Mouse (Mus musculus): Measurements from ENCODE around the gene Plekha8. TPM values are rescaled to one million over a fixed set of nuclear protein-coding genes. Genes with fewer than 3 reads are reported as not detected.

The Plekha8 gene
- polyA plus RNA-seq, 1 experiment from 2014 or later = 5.1 TPM

DNA sequence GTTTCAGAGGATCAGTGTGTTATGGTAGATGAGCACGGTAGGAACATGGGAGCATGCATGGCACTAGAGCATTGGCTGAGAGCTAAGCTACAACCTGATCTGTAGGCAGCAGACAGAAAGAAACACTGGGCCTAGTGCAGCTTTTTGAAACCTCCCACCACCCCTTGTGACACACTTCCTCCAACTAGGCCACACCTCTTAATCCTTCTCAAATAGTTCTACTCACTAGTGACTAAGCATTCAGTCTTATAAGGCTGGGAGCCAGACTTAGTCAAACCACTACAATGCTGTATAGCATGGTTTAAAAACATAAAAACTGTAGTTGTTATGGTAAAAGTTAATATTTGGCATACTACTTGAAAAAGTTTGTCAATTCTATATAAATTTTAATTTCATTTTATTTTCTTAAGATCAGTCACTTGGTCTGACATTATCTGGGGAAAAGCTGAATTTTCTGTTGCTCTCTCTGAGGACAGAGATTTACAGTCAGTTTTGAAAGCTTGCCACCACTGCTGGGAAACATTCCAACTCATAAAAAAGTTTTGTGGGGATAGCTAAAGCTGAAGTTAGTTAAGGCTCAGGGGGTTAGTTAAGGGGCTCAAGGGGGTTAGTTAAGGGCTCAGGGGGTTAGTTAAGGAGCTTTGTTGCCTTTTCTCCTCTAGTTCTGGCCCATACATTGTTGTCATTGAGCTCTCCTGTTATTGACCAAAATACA lies 9.2 kb downstream of the Plekha8 start:
- no peak for ATAC-seq (replicated peaks; ENCODE audit: insufficient number of reproducible peaks, insufficient read depth, low FRiP score, low read depth)
- Histone ChIP-seq H3K27me3 (no peaks in the 10 kb centered on the region), H3K4me1 (replicated peaks) (no peaks in the 10 kb centered on the region), H3K36me3 (0 out of 2 replicates have a peak, but pooled peaks cover 3% of the 10 kb centered on the region), H3K9me3 (replicated peaks) (no peaks in the 10 kb centered on the region), H3K4me3 (no peak overlapping the region), H3K4me2 (no peak overlapping the region), H3K9ac (no peak overlapping the region), H3K27ac (no peak overlapping the region)
- WGBS = 97% methylated on average over 1 of the region's 1 CpGs

DNA sequence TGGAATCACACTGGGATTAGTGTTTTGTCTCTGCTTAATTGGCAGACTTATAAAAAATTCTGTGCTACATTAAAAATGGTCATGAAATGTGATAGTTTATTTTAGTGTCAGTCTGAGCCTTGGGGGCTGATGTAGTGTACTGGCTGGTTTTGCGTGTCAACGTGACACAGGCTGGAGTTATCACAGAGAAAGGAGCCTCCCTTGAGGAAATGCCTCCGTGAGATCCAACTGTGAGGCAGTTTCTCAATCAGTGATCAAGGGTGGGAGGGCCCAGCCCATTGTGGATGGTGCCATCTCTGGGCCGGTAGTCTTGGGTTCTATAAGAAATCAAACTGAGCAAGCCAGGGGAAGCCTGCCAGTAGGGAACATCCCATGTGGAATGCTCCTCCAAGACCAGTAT lies 11.3 kb downstream of the Plekha8 start:
- no peak overlapping the region for H3K4me2 ChIP-seq
- H3K27ac ChIP-seq = no peak overlapping the region
- no peak overlapping the region for H3K4me3 ChIP-seq
- no peaks in the 10 kb centered on the region for H3K9me3 ChIP-seq (replicated peaks)
- H3K4me1 ChIP-seq (replicated peaks) = no peaks in the 10 kb centered on the region
- H3K9ac ChIP-seq = no peak overlapping the region
- ATAC-seq (replicated peaks; ENCODE audit: insufficient number of reproducible peaks, insufficient read depth, low FRiP score, low read depth) = no peak
- 0 out of 2 replicates have a peak, but pooled peaks cover 9% of the 10 kb centered on the region for H3K36me3 ChIP-seq
- WGBS = 46% methylated on average over 4 of the region's 4 CpGs
- no peaks in the 10 kb centered on the region for H3K27me3 ChIP-seq

DNA sequence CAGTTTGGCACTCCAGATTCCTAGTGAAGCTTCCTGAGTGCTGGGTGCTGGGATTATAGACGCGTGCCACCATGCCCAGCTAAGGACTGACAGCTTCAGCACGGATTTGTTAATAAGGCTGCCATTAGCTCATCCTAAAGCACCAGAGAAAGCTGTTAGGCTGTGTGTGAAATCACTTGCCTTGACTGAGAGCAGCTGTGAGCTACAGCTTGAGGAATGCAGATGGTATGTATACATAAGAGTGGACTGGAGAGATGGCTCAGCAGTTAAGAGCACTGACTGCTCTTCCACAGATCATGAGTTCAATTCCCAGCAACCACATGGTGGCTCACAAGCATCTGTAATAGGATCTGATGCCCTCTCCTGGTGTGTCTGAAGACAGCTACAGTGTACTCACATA lies 22.5 kb downstream of the Plekha8 start:
- Histone ChIP-seq H3K27me3 (no peaks in the 10 kb centered on the region), H3K36me3 (no peaks in the 10 kb centered on the region), H3K4me1 (replicated peaks) (no peaks in the 10 kb centered on the region), H3K9me3 (replicated peaks) (no peaks in the 10 kb centered on the region), H3K27ac (no peak overlapping the region), H3K4me3 (no peak overlapping the region), H3K9ac (no peak overlapping the region), H3K4me2 (no peak overlapping the region)
- ATAC-seq (replicated peaks; ENCODE audit: insufficient number of reproducible peaks, insufficient read depth, low FRiP score, low read depth) = no peak
- 65% methylated on average over 3 of the region's 3 CpGs for WGBS

DNA sequence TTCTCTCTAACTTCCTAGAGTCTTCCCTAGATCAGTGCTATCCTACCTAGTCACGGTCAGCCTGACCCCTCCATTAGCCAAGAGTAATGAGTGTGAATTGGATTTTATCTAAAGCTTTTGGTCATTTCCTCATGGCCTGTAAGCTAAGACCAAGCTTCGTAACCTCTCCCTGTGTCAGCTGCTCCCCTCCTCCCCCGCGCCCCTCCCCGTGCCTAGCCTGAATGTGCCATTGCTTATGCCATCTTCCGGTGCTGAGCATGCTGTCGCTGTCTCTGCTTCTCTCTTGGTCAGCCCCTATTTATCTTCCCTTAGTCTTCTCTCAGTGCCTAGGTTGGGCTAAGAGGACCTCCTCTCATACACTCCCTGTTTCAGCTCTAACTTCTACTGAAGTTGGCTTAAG lies 24.6 kb downstream of the Plekha8 start:
- ATAC-seq (replicated peaks; ENCODE audit: insufficient number of reproducible peaks, insufficient read depth, low FRiP score, low read depth) = no peak
- no peaks in the 10 kb centered on the region for H3K4me1 ChIP-seq (replicated peaks)
- H3K9ac ChIP-seq = no peak overlapping the region
- H3K36me3 ChIP-seq = peaks cover 7% of the 10 kb centered on the region
- no peak overlapping the region for H3K27ac ChIP-seq
- 74% methylated on average over 7 of the region's 7 CpGs for WGBS
- H3K4me2 ChIP-seq = no peak overlapping the region
- no peaks in the 10 kb centered on the region for H3K9me3 ChIP-seq (replicated peaks)
- no peak overlapping the region for H3K4me3 ChIP-seq
- no peaks in the 10 kb centered on the region for H3K27me3 ChIP-seq

DNA sequence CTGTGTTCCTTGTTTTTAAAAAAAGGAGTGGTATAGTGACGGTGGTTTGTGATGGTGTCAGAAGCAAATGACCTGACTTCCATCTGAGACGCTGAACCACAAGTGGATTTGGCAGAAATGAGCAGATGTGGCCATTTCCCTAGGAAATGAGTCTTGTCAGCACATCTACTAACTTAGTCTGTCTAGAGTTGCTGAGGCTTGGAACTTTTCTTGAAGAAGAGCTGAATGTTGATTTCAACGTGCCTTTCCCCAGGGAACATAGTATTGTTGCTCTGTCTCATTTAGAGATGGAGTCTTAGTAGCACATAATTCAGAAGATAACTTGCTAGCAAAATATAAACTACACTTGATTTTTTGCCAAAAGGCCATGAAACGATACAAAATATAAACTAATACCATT lies 25.4 kb downstream of the Plekha8 start:
- no peak overlapping the region for H3K4me3 ChIP-seq
- H3K9ac ChIP-seq = no peak overlapping the region
- peaks cover 8% of the 10 kb centered on the region for H3K36me3 ChIP-seq
- H3K9me3 ChIP-seq (replicated peaks) = no peaks in the 10 kb centered on the region
- H3K27me3 ChIP-seq = no peaks in the 10 kb centered on the region
- no peak overlapping the region for H3K4me2 ChIP-seq
- ATAC-seq (replicated peaks; ENCODE audit: insufficient number of reproducible peaks, insufficient read depth, low FRiP score, low read depth) = no peak
- no peak overlapping the region for H3K27ac ChIP-seq
- no peaks in the 10 kb centered on the region for H3K4me1 ChIP-seq (replicated peaks)
- WGBS = 64% methylated on average over 4 of the region's 4 CpGs

DNA sequence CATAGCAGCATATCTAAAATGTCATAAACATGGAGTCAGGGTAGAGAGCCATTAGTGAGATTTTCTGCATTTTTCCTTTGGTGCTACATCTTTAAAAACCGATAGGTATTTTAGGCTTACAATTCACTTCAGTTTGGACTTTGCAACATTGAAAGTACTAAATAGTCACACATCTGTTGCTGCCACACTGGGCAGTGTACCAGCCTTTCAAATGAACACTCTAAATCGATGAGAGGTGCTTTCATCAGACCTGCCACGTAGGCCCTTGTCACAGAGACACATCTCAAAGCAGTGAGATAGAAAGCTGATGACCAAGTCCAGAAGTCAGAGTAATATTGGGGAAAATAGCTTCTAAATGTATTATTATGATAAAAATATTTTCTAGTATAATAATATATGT lies 33.5 kb downstream of the Plekha8 start:
- H3K4me2 ChIP-seq = no peak overlapping the region
- no peaks in the 10 kb centered on the region for H3K9me3 ChIP-seq (replicated peaks)
- ATAC-seq (replicated peaks; ENCODE audit: insufficient number of reproducible peaks, insufficient read depth, low FRiP score, low read depth) = no peak
- H3K4me1 ChIP-seq (replicated peaks) = no peaks in the 10 kb centered on the region
- H3K36me3 ChIP-seq = peaks cover 21% of the 10 kb centered on the region
- H3K27me3 ChIP-seq = no peaks in the 10 kb centered on the region
- no peak overlapping the region for H3K4me3 ChIP-seq
- 83% methylated on average over 3 of the region's 3 CpGs for WGBS
- no peak overlapping the region for H3K9ac ChIP-seq
- no peak overlapping the region for H3K27ac ChIP-seq

DNA sequence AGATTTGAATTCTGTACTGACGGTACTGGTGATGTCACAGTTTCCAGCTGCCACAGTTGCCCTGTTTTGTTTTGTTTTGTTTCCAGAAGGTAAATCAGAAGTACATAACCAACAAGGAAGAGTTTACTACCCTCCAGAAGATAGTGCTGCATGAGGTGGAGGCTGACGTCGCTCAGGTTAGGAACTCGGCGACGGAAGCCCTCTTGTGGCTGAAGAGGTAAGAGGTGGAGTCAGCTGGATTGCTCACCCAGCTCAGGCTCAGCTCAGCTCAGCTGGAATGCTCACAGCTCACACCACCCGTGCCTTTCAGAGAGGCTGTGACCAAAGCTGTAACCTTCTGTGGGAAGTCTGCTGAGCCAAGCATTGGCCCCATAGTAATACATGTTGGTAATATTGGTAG lies 34.8 kb downstream of the Plekha8 start:
- Histone ChIP-seq H3K4me3 (no peak overlapping the region), H3K9ac (no peak overlapping the region), H3K4me2 (no peak overlapping the region), H3K4me1 (replicated peaks) (no peaks in the 10 kb centered on the region), H3K36me3 (peaks cover 18% of the 10 kb centered on the region; the same call in 1 of the 2 replicates), H3K27me3 (no peaks in the 10 kb centered on the region), H3K27ac (no peak overlapping the region), H3K9me3 (replicated peaks) (no peaks in the 10 kb centered on the region)
- ATAC-seq (replicated peaks; ENCODE audit: insufficient number of reproducible peaks, insufficient read depth, low FRiP score, low read depth) = no peak
- 22% methylated on average over 7 of the region's 7 CpGs for WGBS

DNA sequence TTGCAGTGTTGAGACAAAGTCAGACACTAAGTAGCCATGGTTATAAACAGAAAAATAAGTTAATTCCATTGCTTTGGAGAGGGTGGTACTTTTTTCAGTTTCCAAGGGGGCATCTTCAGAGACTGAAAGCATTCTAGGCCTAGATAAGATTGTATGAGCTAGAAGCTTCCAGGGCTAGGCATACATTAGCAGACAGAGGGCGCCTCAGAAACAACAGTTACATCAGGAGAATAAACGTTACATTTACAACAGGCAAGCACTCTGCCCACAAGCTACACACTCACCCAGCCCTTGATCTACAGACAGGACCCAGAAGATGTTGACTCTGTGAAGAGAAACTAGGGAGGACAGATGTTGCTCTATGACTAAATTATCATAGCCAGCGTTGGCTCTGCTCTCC lies 36.6 kb downstream of the Plekha8 start:
- WGBS = 46% methylated on average over 3 of the region's 3 CpGs
- H3K9me3 ChIP-seq (replicated peaks) = no peaks in the 10 kb centered on the region
- no peak overlapping the region for H3K4me2 ChIP-seq
- no peaks in the 10 kb centered on the region for H3K4me1 ChIP-seq (replicated peaks)
- no peak overlapping the region for H3K27ac ChIP-seq
- no peak for ATAC-seq (replicated peaks; ENCODE audit: insufficient number of reproducible peaks, insufficient read depth, low FRiP score, low read depth)
- no peak overlapping the region for H3K9ac ChIP-seq
- H3K27me3 ChIP-seq = no peaks in the 10 kb centered on the region
- peaks cover 12% of the 10 kb centered on the region; the same call in 1 of the 2 replicates for H3K36me3 ChIP-seq
- H3K4me3 ChIP-seq = no peak overlapping the region

DNA sequence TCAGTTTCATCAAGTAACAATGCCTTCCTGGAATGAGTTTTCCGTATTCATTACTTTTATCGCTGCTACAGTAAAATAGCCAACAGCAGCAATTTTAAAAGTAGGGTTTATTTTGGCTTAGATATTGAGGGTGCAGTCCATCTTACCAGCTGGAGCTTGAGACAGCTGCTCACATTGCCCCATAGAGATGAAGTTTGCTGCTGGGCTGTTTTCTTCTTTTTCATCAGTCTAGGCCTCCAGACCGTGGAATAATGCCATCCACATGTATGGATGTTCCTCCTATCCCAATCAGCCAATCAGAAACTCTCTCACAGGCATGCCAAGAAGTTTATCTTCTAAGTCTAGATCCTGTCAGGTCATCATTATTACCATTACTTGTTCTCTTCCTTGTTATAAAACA lies 45.0 kb downstream of the Plekha8 start:
- H3K4me2 ChIP-seq = no peak overlapping the region
- H3K36me3 ChIP-seq = peaks cover 5% of the 10 kb centered on the region; the same call in 1 of the 2 replicates
- H3K27ac ChIP-seq = no peak overlapping the region
- H3K4me3 ChIP-seq = no peak overlapping the region
- H3K9ac ChIP-seq = no peak overlapping the region
- no peak for ATAC-seq (replicated peaks; ENCODE audit: insufficient number of reproducible peaks, insufficient read depth, low FRiP score, low read depth)
- no peaks in the 10 kb centered on the region for H3K9me3 ChIP-seq (replicated peaks)
- no peaks in the 10 kb centered on the region for H3K4me1 ChIP-seq (replicated peaks)
- H3K27me3 ChIP-seq = no peaks in the 10 kb centered on the region
- 81% methylated on average over 3 of the region's 3 CpGs for WGBS

DNA sequence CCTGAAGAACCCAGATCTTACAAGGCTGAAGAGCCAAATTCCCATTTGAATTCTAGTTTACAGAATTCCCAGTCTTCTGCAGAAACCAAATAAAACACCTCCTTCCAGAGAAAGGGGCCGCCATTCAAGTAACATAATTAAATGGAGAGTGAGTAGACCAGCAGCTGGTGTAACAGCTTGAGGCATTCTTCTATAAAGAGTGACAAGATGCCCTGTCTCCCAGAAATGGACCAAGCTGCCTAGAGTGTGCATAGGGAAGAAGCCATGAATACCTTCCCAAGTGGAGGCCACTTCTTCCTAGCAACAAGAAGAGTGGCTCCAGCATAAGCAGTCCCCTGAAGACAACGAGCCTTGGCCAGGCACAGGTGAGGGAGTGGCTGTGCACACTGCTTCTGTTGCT lies 47.0 kb downstream of the Plekha8 start:
- Histone ChIP-seq H3K4me1 (replicated peaks) (no peaks in the 10 kb centered on the region), H3K9ac (no peak overlapping the region), H3K9me3 (replicated peaks) (no peaks in the 10 kb centered on the region), H3K36me3 (peaks cover 5% of the 10 kb centered on the region; the same call in 1 of the 2 replicates), H3K27ac (no peak overlapping the region), H3K4me2 (no peak overlapping the region), H3K4me3 (no peak overlapping the region), H3K27me3 (no peaks in the 10 kb centered on the region)
- WGBS = 92% methylated on average over 2 of the region's 2 CpGs
- no peak for ATAC-seq (replicated peaks; ENCODE audit: insufficient number of reproducible peaks, insufficient read depth, low FRiP score, low read depth)

DNA sequence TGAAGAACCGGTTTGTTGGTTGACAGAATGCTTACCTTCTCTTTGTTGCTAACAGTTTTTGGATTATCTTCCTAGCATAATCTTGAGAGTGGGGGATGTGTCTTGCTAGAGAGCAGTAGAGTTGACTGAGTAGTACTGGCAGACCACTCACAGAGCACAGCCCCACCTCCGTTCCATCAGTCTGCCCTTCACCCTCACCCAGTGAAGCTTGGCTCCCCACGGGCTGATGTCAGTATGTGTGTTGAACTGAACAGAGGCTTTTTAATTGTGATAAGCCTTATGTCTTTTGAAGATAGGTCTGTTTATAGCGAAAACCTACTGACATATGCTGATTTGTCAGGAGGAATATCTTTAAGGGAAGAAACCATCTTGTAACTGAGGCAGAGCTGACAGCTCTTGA lies 48.3 kb downstream of the Plekha8 start:
- no peak overlapping the region for H3K4me2 ChIP-seq
- no peaks in the 10 kb centered on the region for H3K27me3 ChIP-seq
- WGBS = 58% methylated on average over 4 of the region's 4 CpGs
- peaks cover 5% of the 10 kb centered on the region; the same call in 1 of the 2 replicates for H3K36me3 ChIP-seq
- no peak overlapping the region for H3K9ac ChIP-seq
- ATAC-seq (replicated peaks; ENCODE audit: insufficient number of reproducible peaks, insufficient read depth, low FRiP score, low read depth) = no peak
- H3K9me3 ChIP-seq (replicated peaks) = no peaks in the 10 kb centered on the region
- H3K4me1 ChIP-seq (replicated peaks) = no peaks in the 10 kb centered on the region
- H3K27ac ChIP-seq = no peak overlapping the region
- no peak overlapping the region for H3K4me3 ChIP-seq

DNA sequence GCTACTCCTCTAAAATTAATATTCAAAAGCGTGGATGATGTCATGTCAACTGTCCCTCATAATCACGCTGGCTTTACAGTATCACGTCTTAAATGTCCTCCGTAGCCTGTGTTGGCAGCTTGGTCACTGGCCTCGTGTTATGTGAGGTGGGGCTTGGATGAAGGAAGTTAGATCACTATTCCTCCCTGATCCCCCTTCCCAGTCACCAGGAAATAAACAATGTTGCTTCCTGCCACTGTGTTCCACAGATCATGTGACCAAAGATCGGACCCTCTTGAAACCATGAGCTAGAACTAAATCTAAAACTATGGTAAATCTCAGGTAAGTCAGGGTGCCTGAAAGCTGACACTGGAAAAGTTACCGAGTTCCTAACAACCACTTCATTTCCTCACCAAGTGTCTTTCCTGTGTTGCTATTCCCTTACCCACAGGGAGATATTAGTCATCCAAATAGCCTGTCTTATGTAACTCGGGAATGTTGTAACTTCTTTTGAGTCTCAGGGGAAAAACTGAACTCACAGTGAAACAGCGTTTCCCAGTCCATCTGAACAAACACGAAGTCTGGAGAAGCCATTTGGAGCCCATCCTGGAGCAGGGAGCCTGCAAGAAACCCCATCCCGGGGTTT lies 60.7 kb downstream of the Plekha8 start:
- Histone ChIP-seq H3K27ac (no peak overlapping the region), H3K27me3 (no peaks in the 10 kb centered on the region), H3K9me3 (replicated peaks) (no peaks in the 10 kb centered on the region), H3K4me3 (no peak overlapping the region), H3K4me2 (no peak overlapping the region), H3K9ac (no peak overlapping the region), H3K4me1 (replicated peaks) (no peaks in the 10 kb centered on the region), H3K36me3 (no peaks in the 10 kb centered on the region)
- 67% methylated on average over 11 of the region's 11 CpGs for WGBS
- no peak for ATAC-seq (replicated peaks; ENCODE audit: insufficient number of reproducible peaks, insufficient read depth, low FRiP score, low read depth)

All from heart, embryonic 15.5 days (tissue).